Mouse (Mus musculus) heart, adult 2 months (tissue): Measurements from ENCODE around the gene Sf3b5.

ENCODE experiments used
- CTCF ChIP-seq: fragments of 200-600 bp; IDR thresholded peaks from 2 replicates; pipeline ENCODE4 v1.8.1; 2022; ENCODE audit warnings: antibody characterized with exemption, mild to moderate bottlenecking, moderate library complexity
- EP300 ChIP-seq: fragments of 200-500 bp; IDR thresholded peaks from 2 replicates; pipeline ENCODE4 v1.6.1; 2011; ENCODE audit warnings: low read depth, low read length, control low read depth; ENCODE audit not compliant: insufficient read depth
- POLR2A ChIP-seq: fragments of 200-500 bp; IDR thresholded peaks from 2 replicates; pipeline ENCODE4 v1.6.1; 2011; ENCODE audit warnings: mild to moderate bottlenecking, low read depth, low read length, control low read depth; ENCODE audit not compliant: insufficient read depth

DNA sequence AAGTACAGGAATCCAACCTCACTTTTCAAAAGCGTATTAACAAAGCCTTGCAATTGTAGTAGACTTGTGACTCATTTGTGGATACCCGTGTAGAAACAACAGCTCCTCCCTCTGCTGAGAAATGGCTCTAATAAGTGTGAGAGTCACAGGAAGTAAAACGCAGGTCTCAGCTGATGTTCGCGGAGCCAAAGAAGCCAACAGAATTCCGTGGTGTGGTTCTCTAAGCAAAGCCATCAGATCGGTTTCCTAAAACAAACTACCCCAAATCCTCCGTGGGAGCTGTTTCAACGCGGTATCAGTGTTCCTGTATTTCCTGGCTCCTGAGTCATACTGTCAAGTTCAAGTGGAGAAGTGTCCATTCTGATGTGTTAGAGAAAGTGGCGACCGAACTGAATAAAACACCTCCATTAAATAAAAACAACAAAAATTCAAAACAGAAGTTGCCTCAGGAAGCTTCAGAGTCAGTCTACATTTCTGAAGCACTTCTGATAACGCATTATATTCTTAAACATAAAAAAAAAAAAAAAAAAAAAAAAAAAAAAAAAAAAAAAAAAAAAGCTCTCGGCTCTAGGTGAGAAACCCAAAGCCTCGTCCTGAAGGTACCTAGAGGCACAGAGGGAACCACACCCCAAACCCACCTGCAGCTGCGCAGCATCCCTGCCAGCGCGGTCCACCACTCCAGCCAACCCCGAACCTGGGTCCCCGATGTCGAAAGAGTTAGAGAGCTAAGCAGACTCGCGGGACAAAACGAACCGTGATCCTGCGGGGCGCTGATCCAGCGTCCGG lies 41.6 kb upstream of the Sf3b5 start:
- TF ChIP-seq CTCF (no peak), POLR2A (no peak), EP300 (no peak)
